Mouse (Mus musculus) ES-E14 (cell line): ENCODE results near the gene Ccdc194.
"Not testable (repeated sequence)": the region's sequence is repeated elsewhere in the genome, so short reads cannot be mapped to it uniquely, and the experiment has no call there.

Source experiments
- CHD2 ChIP-seq: IDR thresholded peaks from 2 replicates; pipeline ENCODE4 v1.6.1; 2014; ENCODE audit warnings: mild to moderate bottlenecking, low read depth, low read length, inconsistent platforms
- HCFC1 ChIP-seq: IDR thresholded peaks from 2 replicates; pipeline ENCODE4 v1.6.1; 2012; ENCODE audit warnings: low read length, inconsistent platforms, borderline replicate concordance; ENCODE audit not compliant: insufficient read depth
- MAFK ChIP-seq: IDR thresholded peaks from 2 replicates; pipeline ENCODE4 v1.6.1; 2014; ENCODE audit warnings: mild to moderate bottlenecking, low read depth, low read length, inconsistent platforms; ENCODE audit not compliant: insufficient read depth

GRCm38 (mm10) chr8:71530735-71531467 is 5.4 kb upstream of the Ccdc194 start:
- not testable (repeated sequence) for TF ChIP-seq HCFC1, MAFK, CHD2
